Mouse (Mus musculus) lung, adult 18-20 months (tissue): ENCODE data around the gene Thumpd3.

ENCODE experiments used
- DNase-seq, 2 experiments: peaks; one replicate each; pipeline ENCODE4 v3.0.0; 2022; ENCODE audit warnings: mixed read lengths in 2 of 2

The Thumpd3 gene

GRCm38 (mm10) chr6:113046041-113046975 lies at the start of gene Thumpd3:
Gene Thumpd3 (plus strand): TSS chr6:113046225.
- DNase-seq: peak; percentile 96 to 98

- no peak for DNase-seq
Observed at GRCm38 (mm10) chr6:112999199-112999598, 46.8 kb upstream of the Thumpd3 start.

DNA sequence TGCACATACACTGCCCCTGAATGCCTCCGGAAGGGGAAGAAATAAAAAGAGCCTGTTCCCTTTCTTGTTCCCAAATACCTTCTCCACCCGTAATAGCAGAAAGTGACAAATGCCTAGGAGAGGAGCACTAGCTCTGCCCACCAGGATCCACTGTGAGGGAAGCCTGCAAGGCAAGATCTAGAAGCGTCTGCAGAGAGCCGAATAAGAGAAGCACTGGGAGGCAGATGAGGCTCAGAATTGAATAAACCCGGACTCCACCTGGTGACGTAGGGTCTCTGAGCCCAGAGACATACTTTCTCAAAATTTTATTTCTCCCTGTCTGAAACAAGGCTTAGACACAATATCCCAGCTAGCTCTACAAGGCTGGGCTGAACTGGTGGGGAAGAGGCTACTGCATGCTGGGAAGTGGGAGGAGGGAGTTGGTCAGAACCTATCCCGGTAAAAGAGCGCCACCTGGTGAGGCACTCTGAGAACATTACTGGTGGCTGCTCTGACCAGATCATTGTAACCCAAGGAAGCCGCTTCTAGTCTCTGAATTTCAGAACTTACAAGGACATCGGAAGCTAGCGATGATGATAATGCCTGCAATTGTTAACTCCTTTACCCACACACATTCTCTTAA lies 45.2 kb upstream of the Thumpd3 start:
- peak; percentile 79 to 83 for DNase-seq

- peak in 1 of 2 experiments; percentile 24 for DNase-seq
Observed at GRCm38 (mm10) chr6:113001719-113002118, 44.3 kb upstream of the Thumpd3 start.

GRCm38 (mm10) chr6:113003313-113004111 lies 42.5 kb upstream of the Thumpd3 start:
- no peak for DNase-seq

GRCm38 (mm10) chr6:113006833-113007232 lies 39.2 kb upstream of the Thumpd3 start:
- peak in 1 of 2 experiments; percentile 6 for DNase-seq

DNA sequence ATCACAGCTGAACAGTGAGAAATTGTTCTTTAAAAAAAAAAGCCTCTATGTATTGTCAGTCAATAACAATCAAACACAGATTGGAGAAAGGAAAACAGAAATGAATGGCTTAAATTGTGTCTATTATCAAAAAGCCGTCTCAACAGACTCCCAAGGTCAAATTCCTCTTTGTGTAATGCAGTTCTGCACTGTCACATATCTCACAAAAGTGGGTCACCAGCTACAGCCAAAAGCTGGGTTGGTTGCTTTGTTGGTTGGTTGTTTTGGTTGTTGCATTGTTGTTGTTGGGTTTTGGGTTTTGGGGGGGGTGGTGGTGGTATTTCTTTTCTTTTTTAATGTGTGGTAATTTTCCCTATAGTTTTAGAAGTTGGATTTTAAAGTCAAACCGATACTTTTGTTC lies 34.1 kb upstream of the Thumpd3 start:
- DNase-seq: no peak

DNA sequence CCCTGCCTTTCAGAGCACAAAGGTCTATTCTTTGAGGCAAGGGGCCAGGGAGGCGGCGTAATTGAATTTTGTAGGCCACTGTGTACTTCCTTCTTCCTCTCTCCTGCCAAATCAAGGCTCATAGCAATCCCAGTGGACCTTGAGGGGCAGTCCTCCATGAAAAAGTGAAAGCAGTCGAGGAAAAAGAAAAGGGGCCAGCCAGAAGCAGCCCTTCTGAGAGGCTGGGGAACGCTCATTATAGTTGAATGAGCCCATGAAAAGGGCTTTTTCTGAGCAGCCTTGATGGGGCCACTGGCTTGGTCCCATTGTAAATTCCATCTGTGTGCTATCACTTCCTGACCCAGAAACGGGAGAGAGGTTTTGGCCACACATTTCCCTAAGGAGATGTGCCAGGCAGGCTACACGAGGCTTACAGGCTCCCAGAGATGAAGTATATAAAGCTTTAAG lies 33.5 kb upstream of the Thumpd3 start:
- DNase-seq: peak; percentile 40 to 43

DNA sequence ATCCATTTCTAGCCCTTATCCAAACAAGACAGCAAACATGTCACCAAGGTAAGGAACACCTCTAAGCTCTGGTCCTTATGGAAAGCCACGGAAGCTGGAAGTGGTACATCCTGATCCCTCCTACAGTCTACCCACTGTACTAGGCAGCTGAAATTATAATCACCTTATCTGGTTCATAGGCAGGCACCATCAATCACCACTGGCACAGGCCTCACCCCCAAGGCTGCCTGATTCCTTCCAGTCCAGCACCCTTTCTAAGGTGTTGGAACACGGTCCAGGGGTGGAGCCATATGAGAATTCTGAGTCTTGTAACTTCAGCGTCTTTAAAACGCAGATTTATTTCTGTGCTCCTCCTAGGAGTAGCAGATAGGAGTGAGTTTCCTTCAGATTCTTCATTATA lies 32.5 kb upstream of the Thumpd3 start:
- DNase-seq: no peak

- DNase-seq: no peak
Observed at GRCm38 (mm10) chr6:113017500-113018047, 28.5 kb upstream of the Thumpd3 start.

- DNase-seq: no peak
Observed at GRCm38 (mm10) chr6:113018139-113018538, 27.9 kb upstream of the Thumpd3 start.

DNA sequence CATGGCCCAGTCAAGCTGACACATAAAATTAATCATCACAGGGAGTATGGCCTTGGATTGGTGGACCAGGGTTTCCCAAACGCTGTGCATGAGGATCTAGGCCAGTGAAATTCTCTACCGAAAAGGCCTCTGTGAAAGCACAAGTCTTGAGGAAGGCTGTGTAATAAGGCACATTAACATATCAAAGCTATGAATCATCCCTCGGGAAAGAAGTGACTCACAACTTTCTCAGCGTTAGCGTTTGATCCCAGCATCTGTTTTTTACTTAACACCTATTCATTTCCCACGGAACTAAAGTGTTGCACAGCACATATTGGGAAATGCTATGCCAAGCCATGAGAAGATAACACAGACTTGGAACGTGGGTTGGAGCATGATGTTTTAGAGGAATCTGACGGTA lies 21.2 kb upstream of the Thumpd3 start:
- peak in 1 of 2 experiments; percentile 23 for DNase-seq

GRCm38 (mm10) chr6:113025774-113026173 lies 20.3 kb upstream of the Thumpd3 start:
- DNase-seq: no peak

DNA sequence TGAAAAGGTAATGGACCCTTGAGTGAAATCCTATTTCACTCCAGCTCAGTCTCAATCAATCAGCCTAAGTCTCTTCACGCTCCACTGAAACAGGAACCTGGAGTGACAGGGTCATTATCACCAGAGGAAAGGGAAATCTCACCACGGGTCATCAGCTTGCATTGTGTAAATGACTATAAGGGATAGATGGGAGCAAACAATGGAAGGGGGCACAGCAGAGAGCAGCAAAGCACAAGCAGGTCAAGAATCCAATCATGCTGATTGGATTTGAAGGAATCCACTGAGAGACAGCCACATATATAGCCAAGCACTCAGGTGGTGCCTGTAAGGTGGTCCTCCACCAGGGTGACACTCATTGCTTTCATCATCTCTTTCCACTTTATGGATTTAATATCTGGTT lies 18.6 kb upstream of the Thumpd3 start:
- DNase-seq: no peak

DNA sequence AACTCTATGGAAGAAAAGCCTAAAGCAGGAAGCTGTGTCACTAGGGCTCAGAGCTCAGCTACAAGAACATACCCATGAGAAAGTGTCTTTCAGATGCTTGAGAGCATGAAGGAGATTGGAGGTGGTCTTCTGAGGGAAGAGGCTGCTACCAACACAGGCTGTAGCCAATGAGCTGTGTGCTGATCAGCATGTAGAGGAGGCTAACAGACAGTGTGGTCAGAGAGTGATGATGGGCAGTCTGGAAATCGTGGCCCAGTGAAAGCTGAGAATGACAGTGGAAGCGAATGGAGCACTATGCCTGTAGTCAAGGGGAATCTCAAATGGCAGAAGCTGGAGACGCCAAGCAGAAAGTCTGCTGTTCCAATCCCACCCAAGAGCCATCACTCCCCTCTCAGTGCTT lies 17.0 kb upstream of the Thumpd3 start:
- DNase-seq: no peak

DNA sequence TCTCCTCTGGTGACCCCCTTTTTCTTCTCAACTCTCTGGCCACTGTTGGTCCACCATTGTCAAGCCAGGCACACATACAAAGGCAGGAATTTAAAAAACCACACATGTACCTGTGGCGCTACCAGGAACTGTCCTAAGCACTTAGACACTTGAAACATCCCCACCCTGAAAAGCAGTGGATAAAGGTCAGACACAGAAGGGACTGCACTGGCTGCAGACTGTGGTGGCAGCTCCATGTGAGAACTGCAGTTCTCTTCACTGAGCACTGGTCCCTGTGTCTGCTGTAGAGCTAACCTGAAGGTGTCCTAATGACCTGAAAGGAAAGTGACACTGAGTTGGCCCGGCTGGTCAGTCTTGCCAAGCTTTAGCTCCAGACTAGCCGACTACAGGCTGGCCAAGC lies 15.5 kb upstream of the Thumpd3 start:
- no peak for DNase-seq

GRCm38 (mm10) chr6:113030970-113031660 lies 14.9 kb upstream of the Thumpd3 start:
- peak in 1 of 2 experiments; percentile 62 for DNase-seq

DNA sequence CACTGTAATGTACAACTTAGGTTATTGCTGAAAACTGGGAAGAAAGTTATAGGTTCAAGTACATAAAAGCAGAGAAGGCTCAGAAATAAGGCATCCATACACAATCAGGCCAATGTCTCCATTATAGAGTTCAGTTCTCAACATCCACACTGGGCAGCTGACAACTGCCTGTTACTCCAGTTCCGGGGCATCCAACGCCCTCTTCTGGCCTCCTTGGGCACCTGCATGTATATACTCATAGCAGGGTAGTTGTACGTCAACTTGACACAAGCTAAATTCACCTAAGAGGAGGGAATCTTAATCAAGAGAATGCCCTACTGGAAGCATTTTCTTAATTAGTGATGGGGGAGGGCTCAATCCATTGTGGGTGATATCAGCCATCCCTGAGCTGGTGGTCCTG lies 13.9 kb upstream of the Thumpd3 start:
- no peak for DNase-seq

DNA sequence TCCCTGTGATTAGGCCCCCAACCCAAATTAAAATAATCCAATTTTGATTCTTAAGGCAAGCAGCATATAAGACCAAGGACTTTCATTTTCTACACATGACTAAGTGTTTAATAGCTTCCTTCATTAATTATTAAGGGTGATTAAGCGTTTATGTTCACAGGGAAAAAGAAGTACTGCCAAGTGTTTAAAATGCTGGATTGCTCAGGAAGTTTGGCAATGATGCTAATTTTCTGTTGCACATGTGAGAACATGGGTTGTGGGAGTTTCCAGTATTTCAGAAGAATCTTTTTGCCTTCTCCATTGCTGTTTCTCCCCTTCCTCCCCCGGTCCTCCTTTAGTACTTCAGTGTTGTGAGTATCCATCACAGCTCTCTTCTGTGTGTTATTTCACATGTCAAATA lies 12.8 kb upstream of the Thumpd3 start:
- no peak for DNase-seq

DNA sequence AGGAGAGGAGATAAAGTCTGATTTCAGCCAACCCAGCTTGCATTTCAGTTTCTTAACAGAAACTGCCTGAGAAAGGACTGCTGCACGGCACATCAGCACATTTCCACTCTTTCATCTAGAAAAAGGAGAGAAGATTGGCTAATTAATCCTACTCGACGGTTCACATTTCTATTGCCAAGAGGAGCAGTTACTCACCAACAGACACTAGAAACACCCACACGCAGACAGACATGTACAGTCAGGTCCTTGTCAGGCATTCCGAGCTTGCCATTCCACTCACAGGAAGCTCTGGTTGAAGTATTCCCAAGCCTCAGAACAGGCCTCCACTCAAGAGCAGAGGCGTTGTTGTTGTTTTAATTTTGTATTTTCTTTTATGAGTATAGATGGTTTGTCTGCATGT lies 11.6 kb upstream of the Thumpd3 start:
- DNase-seq: no peak

GRCm38 (mm10) chr6:113036463-113037175 lies 9.4 kb upstream of the Thumpd3 start:
- DNase-seq: no peak
